Mouse (Mus musculus) midbrain, embryonic 10.5 days (tissue): ENCODE data around the gene Dirc2. TPM values are rescaled to one million over a fixed set of nuclear protein-coding genes. Genes with fewer than 3 reads are reported as not detected.

ENCODE experiments used
- DNase-seq: peaks from one replicate; pipeline ENCODE4 v3.0.0-alpha.2; 2017; ENCODE audit warnings: low spot score
- H3K27ac ChIP-seq: fragments of 300-500 bp; sonication (generic); replicated peaks from 2 replicates; pipeline ENCODE4 v1.5.1; 2016; ENCODE audit warnings: mild to moderate bottlenecking
- H3K27me3 ChIP-seq: fragments of 300-500 bp; sonication (generic); 2 replicates; pipeline ENCODE4 v1.6.1; 2016; ENCODE audit warnings: low read depth, mild to moderate bottlenecking; ENCODE audit not compliant: poor library complexity, severe bottlenecking
- H3K36me3 ChIP-seq: fragments of 300-500 bp; sonication (generic); 2 replicates; pipeline ENCODE4 v1.6.1; 2016; ENCODE audit warnings: mild to moderate bottlenecking, moderate library complexity
- H3K4me1 ChIP-seq: fragments of 300-500 bp; sonication (generic); 2 replicates; pipeline ENCODE4 v1.6.1; 2016
- H3K4me3 ChIP-seq: fragments of 300-500 bp; sonication (generic); 2 replicates; pipeline ENCODE4 v1.5.1; 2016; ENCODE audit warnings: mild to moderate bottlenecking, moderate library complexity
- H3K9me3 ChIP-seq: fragments of 300-500 bp; sonication (generic); replicated peaks from 2 replicates; pipeline ENCODE4 v1.6.1; 2016; ENCODE audit warnings: mild to moderate bottlenecking
- WGBS: fragments of 180-500 bp; shearing (Covaris S2); methylation state at CpG from one replicate; pipeline ENCODE4 v1.1.7; 2016; 5-methylcytosine and 5-hydroxymethylcytosine counted together
- polyA plus RNA-seq: library from polyadenylated mRNA; unstranded; fragments of >200 nt; fragmentation: Nextera tagmentation; extraction: Ambion mirVana; gene quantifications from 2 replicates; pipeline ENCODE4 v1.2.1, GENCODE M21; 2016

Dirc2 gene
- polyA plus RNA-seq, 1 experiment from 2014 or later = 12.5 TPM

DNA sequence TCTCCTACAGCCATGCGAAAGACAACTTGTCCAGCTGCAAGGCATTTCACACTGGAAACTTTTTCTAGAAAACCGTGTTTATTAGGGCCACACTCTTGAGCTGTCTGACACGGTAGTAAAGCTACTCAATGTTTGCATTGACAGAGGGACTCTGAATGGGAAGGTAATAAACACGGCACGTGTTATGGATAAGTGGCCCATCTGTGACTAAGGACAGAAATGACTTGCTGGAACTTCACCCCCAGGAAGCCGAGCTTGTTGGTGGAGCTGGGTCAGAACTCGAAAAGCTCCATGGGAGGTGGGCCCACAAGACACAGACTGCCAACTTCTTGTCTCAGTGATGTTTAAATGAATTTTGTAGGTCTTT, 20.9 kb downstream of the Dirc2 start:
- Histone ChIP-seq H3K9me3 (no peaks in the 10 kb centered on the region), H3K4me1 (no peaks in the 10 kb centered on the region), H3K27ac (no peak overlapping the region), H3K36me3 (no peaks in the 10 kb centered on the region), H3K27me3 (no peaks in the 10 kb centered on the region), H3K4me3 (no peak overlapping the region)
- DNase-seq = no peak
- WGBS = 88% methylated on average over 7 of the region's 7 CpGs

DNA sequence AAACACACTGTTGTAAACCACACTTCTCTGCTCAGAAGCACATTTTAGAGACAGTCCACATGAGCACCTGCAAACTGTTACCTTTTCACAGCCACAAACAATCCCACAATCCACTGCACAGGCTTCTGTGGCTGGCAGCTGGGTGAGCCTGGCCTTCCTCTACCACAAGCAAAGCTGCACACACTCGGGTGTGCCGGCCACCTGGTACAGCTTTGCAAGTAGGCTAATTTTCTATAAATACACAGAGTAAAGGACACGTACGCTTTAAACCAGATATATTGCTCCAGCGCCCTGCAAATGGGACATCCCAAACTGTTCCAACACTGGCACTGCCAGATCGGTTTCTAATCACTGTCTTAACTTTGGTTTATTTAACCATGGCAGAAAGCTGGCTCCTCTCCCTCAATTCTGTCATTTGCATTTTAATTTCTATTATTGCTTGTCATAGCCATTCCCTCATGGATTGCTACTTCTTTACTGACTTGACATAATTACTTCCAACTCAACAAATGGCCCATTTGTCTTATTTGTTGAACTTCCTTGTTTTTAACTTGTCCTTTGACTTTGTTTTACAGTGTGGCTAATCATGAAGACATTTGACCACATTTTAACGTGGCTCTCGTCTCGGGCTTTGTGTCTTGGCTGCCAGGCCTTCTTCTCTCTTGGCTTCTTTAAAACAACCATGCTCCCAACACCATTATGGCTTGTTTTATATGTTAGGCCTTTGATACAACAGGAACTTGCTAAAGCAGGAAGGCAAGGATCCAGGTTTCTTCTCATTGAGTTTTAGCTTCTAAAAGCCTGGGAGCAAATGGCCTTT, 21.5 kb downstream of the Dirc2 start:
- WGBS = 96% methylated on average over 9 of the region's 9 CpGs
- Histone ChIP-seq H3K27ac (no peak overlapping the region), H3K36me3 (no peaks in the 10 kb centered on the region), H3K27me3 (no peaks in the 10 kb centered on the region), H3K4me3 (no peak overlapping the region), H3K4me1 (no peaks in the 10 kb centered on the region), H3K9me3 (no peaks in the 10 kb centered on the region)
- no peak for DNase-seq

DNA sequence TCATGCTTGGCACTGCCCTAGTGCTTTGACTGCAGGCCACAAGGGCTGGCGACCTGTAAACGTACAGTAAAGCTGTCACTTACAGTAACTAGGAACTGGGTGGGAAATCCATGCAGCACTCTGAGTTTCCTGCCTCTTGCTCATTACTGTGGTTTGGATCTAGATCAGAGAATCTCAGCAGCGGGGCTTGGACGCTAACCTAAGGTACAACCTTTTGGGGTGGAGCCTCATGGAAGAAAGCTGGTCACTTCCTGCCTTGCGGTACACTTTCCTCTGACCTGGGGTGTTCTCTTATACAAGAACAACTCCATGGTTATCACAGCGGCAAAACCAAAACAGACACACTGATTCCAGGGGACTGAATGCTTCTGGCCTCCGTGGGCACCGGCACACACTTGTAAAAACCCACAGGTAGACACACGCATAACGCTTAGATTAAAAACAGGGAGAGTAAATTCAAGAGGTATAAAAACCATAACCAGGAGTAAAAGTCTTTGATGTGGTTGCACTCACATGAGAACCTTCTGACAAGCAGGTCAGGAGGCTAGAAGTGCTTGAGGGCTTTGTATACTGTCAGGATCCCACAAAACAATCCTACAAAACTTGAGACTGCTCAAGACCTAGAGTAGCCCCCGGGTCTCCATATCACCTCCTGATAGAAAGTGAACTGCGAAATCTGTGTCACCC, 26.8 kb downstream of the Dirc2 start:
- DNase-seq = no peak
- 92% methylated on average over 12 of the region's 12 CpGs for WGBS
- Histone ChIP-seq H3K27me3 (no peaks in the 10 kb centered on the region), H3K27ac (no peak overlapping the region), H3K36me3 (no peaks in the 10 kb centered on the region), H3K4me3 (no peak overlapping the region), H3K4me1 (peaks cover 11% of the 10 kb centered on the region), H3K9me3 (no peaks in the 10 kb centered on the region)

DNA sequence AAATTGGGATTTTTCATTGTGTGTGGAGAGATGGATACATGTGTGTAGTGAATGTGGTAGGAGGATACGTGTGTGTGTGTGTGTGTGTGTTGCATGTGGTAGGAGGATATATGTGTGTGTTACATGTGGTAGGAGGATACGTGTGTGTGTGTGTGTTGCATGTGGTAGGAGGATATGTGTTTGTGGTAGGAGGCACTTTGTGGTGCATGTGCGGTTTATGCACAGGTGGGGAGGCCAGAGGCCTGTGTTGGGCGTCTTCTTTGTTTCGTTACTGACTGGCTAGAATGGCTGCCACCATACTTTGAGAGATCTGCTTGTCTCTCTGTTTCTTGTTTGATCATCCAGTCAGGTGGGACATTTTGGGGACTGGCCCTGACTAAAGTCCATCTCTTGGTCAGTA, 27.5 kb downstream of the Dirc2 start:
- Histone ChIP-seq H3K9me3 (no peaks in the 10 kb centered on the region), H3K27me3 (no peaks in the 10 kb centered on the region), H3K36me3 (no peaks in the 10 kb centered on the region), H3K27ac (no peak overlapping the region), H3K4me1 (peaks cover 11% of the 10 kb centered on the region), H3K4me3 (no peak overlapping the region)
- no peak for DNase-seq
- WGBS = 93% methylated on average over 5 of the region's 5 CpGs

DNA sequence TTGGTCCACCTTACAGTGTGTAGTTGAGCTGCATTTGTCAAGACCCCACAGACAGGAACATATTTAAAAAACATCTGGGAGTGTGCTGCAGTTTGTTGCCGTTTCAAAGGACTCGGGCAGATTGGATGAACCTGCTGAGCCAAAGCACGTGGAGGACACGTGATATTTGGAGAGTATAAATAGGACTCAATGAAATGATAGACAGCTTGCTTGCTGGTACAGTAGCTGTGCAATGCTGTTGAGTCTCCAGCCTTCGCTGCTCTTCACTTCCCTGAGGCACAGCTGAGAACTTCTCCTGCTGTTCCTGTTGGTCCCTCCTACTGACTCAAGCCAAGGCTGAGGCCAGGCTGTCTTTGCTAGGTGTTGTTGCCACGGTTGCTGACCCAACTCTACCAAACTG, 28.2 kb downstream of the Dirc2 start:
- peaks cover 11% of the 10 kb centered on the region for H3K4me1 ChIP-seq
- no peak overlapping the region for H3K27ac ChIP-seq
- 85% methylated on average over 6 of the region's 6 CpGs for WGBS
- no peaks in the 10 kb centered on the region for H3K36me3 ChIP-seq
- no peak overlapping the region for H3K4me3 ChIP-seq
- H3K27me3 ChIP-seq = no peaks in the 10 kb centered on the region
- no peak for DNase-seq
- no peaks in the 10 kb centered on the region for H3K9me3 ChIP-seq

DNA sequence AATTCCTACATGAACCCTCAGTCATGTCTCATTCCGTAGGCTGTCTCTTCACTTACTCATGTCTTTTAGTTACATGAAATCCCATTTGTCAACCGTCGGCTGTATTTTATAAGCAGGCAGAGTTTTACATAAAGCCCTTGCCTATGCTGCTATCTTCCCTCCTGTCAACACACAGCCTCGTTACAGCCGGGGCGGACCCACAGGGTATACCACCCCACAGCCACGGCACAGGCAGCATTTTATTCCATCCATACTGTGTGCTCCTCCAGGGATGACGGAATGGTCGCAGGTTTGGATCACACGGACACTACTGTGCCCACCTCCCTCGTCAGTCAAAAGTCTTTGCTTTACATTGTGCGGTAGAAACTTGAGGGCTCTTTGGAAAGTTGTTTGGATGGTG, 28.8 kb downstream of the Dirc2 start:
- Histone ChIP-seq H3K4me3 (no peak overlapping the region), H3K27me3 (no peaks in the 10 kb centered on the region), H3K36me3 (no peaks in the 10 kb centered on the region), H3K9me3 (no peaks in the 10 kb centered on the region), H3K27ac (no peak overlapping the region), H3K4me1 (peaks cover 11% of the 10 kb centered on the region)
- no peak for DNase-seq
- WGBS = 93% methylated on average over 12 of the region's 12 CpGs

DNA sequence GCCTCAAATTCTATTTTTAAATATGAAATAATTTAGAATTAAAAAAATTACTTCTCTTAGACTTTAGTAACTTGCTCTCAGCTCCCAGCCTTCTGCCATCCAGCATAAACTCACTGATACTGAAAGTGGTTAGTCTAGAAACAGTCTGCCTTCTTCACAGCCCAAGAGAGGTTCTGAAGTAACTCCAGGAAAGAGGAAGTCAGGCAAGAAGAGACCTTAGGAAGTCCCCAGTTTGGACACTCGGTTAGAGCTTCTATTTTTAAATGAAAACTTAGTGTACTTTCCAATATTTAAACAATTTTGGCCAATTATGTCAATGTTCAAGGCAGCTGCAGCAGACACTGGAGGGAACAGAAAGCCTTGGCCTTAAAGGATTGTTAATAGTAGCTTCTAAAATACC, 29.6 kb downstream of the Dirc2 start:
- no peak for DNase-seq
- H3K36me3 ChIP-seq = no peaks in the 10 kb centered on the region
- no peaks in the 10 kb centered on the region for H3K27me3 ChIP-seq
- 80% methylated on average over 1 of the region's 1 CpGs for WGBS
- peaks cover 11% of the 10 kb centered on the region for H3K4me1 ChIP-seq
- H3K9me3 ChIP-seq = no peaks in the 10 kb centered on the region
- H3K4me3 ChIP-seq = no peak overlapping the region
- no peak overlapping the region for H3K27ac ChIP-seq

DNA sequence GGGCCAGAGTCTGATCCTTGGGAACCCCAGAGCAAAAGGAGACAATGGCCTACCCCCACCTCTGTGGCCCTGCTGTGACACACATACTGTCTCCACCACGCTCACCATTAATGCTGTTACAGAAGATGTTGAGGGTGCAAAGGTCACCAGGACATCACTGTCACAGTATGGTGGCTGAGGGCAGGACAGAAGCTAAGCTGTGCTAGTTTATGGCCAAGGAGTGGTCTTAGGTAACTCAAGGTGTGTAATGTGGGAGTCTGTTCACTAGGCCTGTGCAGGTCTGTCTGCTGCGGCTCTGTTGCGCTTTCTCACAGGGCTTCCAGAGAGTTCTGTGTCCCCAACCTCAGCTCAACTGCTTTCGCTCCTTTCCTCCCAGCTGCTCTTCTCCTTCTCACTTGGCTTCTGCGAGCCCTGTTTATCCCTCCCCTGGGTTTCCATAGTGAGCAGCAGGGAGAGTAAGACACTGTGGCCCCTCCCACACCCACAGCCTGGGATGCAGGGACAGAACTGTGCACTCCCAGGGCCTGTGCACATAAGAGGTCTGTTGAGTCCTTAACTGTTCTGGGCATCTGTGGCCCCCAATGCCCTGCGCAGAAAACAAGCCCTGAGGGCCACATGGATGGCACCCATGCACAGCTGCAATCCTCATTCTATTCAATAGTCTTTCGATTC, 30.9 kb downstream of the Dirc2 start:
- no peak for DNase-seq
- no peak overlapping the region for H3K4me3 ChIP-seq
- H3K27me3 ChIP-seq = no peaks in the 10 kb centered on the region
- WGBS = 50% methylated on average over 7 of the region's 7 CpGs
- no peaks in the 10 kb centered on the region for H3K36me3 ChIP-seq
- H3K9me3 ChIP-seq = no peaks in the 10 kb centered on the region
- peaks cover 11% of the 10 kb centered on the region for H3K4me1 ChIP-seq
- 0 out of 2 replicates have a peak overlapping the region, but pooled peaks have one; percentile 46 for H3K27ac ChIP-seq

DNA sequence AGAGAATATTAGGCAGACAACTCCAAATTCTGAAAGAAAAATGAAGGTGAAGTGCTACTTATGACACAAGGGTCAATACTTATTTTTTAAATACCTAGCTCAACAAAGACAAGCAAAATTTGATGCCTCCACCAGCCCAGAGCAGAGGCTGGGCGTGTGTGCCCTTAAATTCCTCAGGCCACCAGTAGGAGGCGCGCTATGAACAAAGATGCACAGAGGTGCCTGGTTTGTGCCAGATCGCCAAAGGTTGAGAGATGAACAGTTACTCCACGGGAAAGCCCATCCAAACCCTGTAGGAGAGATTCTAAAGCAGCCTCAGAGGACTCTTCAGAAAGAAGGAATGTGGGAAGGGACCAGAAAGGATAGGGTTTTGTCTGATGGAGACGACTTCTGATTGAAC, 35.1 kb downstream of the Dirc2 start:
- peak; percentile 70 for DNase-seq
- Histone ChIP-seq H3K36me3 (peaks cover 6% of the 10 kb centered on the region; the same call in 1 of the 2 replicates), H3K4me3 (no peak overlapping the region), H3K27me3 (no peaks in the 10 kb centered on the region), H3K9me3 (no peaks in the 10 kb centered on the region), H3K4me1 (peaks cover 18% of the 10 kb centered on the region), H3K27ac (no peak overlapping the region)
- WGBS = 18% methylated on average over 6 of the region's 6 CpGs

DNA sequence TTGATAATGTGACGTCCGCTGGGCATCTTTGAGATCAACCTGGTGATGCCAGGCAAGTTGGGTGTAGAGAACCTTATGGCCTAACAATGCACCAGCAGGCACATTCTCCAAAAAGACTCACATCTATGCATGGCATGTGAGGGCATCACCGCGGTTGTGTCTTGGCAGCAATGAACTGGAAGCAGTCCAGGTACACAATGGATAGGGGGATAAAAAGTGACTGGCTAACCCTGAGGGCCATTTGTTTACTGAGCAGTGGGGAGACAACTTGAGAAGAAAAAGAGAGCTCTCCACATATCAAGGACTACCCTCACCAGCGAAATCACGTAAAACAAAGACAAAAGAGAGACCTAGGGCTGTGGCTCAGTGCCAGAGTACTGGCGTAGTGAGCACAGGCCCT, 37.1 kb downstream of the Dirc2 start:
- H3K4me3 ChIP-seq = no peak overlapping the region
- WGBS = 92% methylated on average over 7 of the region's 7 CpGs
- peaks cover 12% of the 10 kb centered on the region for H3K36me3 ChIP-seq
- peaks cover 14% of the 10 kb centered on the region for H3K4me1 ChIP-seq
- DNase-seq = no peak
- no peak overlapping the region for H3K27ac ChIP-seq
- no peaks in the 10 kb centered on the region for H3K9me3 ChIP-seq
- H3K27me3 ChIP-seq = no peaks in the 10 kb centered on the region

DNA sequence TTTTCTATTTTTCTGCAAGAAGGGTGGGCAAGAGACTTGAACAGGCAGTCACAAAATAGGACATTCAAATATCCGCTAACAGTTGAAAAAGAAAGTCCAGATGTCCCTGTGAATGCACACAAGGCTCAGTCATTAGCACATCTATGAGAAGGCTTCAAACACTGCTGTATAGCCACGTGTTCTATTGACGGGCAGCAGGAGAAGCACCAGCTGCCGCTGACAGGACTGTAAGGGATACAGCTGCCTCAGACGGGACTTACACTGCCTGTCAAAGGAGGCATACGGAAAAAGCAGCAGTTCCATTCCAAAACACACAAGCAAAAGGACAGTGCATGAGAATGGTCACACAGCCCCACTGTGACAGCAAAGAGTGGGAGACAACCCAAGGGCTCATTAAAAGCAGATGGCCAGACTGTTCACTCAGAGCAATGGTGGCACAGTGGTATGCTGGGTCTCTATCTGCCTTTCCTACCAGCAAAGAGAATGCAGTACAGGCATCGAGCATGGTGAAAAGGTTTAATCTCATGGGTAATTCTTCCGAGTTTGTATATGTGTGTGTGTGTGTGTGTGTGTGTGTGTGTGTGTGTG, 39.9 kb downstream of the Dirc2 start:
- DNase-seq = peak; percentile 19
- peak overlapping the region; percentile 63 for H3K27ac ChIP-seq

DNA sequence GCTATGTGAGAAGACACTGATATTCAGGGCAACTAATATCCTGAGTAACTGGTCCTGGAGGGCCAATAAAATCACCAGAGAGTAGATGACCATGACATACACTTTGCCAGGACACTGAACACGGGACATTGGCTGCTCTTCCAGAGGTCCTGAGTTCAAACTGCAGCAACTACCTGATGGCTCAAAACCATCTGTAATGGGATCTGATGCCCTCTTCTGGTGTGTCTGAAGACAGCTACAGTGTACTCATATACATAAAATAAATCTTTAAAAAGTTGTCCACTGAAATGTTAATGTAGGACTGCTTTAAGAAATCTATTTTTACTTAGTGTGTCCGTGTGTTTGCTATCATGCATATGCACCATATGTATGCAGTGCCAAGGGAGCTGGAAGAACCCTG, 42.6 kb downstream of the Dirc2 start:
- Histone ChIP-seq H3K27ac (no peak overlapping the region), H3K4me3 (no peak overlapping the region), H3K36me3 (peaks cover 9% of the 10 kb centered on the region), H3K4me1 (peaks cover 14% of the 10 kb centered on the region), H3K9me3 (no peaks in the 10 kb centered on the region), H3K27me3 (no peaks in the 10 kb centered on the region)
- 86% methylated on average over 2 of the region's 2 CpGs for WGBS
- no peak for DNase-seq

More for the DNA sequence above, 39.9 kb downstream of the Dirc2 start:
- Histone ChIP-seq H3K36me3 (peaks cover 12% of the 10 kb centered on the region), H3K4me3 (no peak overlapping the region), H3K27me3 (no peaks in the 10 kb centered on the region), H3K9me3 (no peaks in the 10 kb centered on the region), H3K4me1 (peaks cover 14% of the 10 kb centered on the region)
- 64% methylated on average over 8 of the region's 8 CpGs for WGBS
